Comparison of ENCODE assay signal across 8 mouse cellular contexts in the genomic region with DNA sequence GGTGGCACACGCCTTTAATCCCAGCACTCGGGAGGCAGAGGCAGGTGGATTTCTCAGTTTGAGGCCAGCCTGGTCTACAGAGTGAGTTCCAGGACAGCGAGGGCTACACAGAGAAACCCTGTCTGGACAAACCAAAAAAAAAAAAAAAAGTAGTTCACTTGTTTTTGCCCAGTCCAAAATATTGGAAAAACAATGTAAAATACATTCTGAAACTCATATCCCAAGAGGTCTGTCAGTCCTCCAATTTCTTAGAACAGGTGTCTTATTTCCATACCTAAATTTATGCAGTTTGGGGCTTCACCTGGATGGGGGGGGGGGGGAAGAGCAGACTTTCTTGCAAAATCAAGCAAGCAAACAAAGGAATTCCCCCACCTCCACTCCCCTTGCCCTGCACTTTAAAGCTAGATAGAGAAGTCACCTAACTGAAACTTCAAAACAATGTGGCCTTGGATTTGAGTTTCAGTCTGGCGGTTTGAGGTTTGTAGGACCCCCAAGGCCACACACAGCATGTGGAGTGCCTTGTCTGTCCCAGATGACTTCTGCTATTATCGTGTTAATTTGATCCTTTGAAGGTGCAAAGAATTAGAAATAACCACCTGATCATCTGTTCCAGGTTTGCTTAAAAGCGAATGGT. TPM values are rescaled to one million over a fixed set of nuclear protein-coding genes. Genes with fewer than 3 reads are reported as not detected.
A peak's percentile ranks its signal among the peaks of the same experiment; 100 is the strongest.
DNase-seq lines count a peak whose midpoint lies in the region; ATAC-seq and TF ChIP-seq lines count a peak whose summit lies in the region.

No protein-coding gene starts in this region.

- no peak for TF ChIP-seq CTCF in hindbrain, postnatal 0 days (IDR thresholded peaks at IDR 0.05; ENCODE audit: low read depth)

- 51% methylated on average over 6 of the region's 6 CpGs for whole genome bisulfite sequencing in kidney, embryonic 14.5 days
- 52% methylated on average over 6 of the region's 6 CpGs for WGBS in hindbrain, postnatal 0 days

- DNase-seq in kidney, postnatal 14 days = no peak
- DNase-seq in adrenal gland, postnatal 14 days = peak; percentile 32
- no peak for DNase-seq in hindbrain, postnatal 0 days (ENCODE audit: low spot score)
- DNase-seq in frontal cortex, postnatal 25 days (ENCODE audit: low spot score in 2 of 2) = no peak
- DNase-seq in Muller cell, postnatal 12 days (ENCODE audit: inconsistent ontology term) = no peak
- no peak for DNase-seq in thymus, postnatal 4 days

- ATAC-seq in kidney, embryonic 14.5 days (ENCODE audit: low FRiP score, low TSS enrichment) = peak; percentile 19; the same call in 1 of the 2 replicates
- no peak for ATAC-seq in hindbrain, postnatal 0 days

- H3K27ac ChIP-seq in kidney, embryonic 14.5 days (ENCODE audit: low read depth, low read length) = no peak overlapping the region
- H3K27ac ChIP-seq in hindbrain, postnatal 0 days = no peak overlapping the region

- no peaks in the 10 kb centered on the region; the same call in 1 of the 2 replicates for H3K4me1 ChIP-seq in kidney, embryonic 14.5 days (ENCODE audit: control insufficient read depth, insufficient read depth, low read length)
- peaks cover 8% of the 10 kb centered on the region for H3K4me1 ChIP-seq in hindbrain, postnatal 0 days (ENCODE audit: insufficient read depth, low read length)

- no peaks in the 10 kb centered on the region for H3K79me2 ChIP-seq in myocyte (ENCODE audit: control insufficient read depth, insufficient read depth)

- TF ChIP-seq POLR2A in myocyte (IDR thresholded peaks at IDR 0.05; ENCODE audit: insufficient read length, low read depth) = no peak

- H3K4me3 ChIP-seq in kidney, embryonic 14.5 days (ENCODE audit: low read length) = peak overlapping the region; percentile 23; the same call in 1 of the 2 replicates
- H3K4me3 ChIP-seq in hindbrain, postnatal 0 days (ENCODE audit: low read length) = no peak overlapping the region
- H3K4me3 ChIP-seq in myocyte = no peak overlapping the region

- H3ac ChIP-seq in myocyte (ENCODE audit: control insufficient read depth, insufficient read length) = no peak overlapping the region

- no peaks in the 10 kb centered on the region for H3K27me3 ChIP-seq in kidney, embryonic 14.5 days (ENCODE audit: control insufficient read depth, insufficient read depth, low read length)
- H3K27me3 ChIP-seq in hindbrain, postnatal 0 days (ENCODE audit: insufficient read depth, low read length) = no peaks in the 10 kb centered on the region
- no peaks in the 10 kb centered on the region for H3K27me3 ChIP-seq in myocyte (ENCODE audit: control insufficient read depth, insufficient read depth, insufficient read length)

- no peaks in the 10 kb centered on the region for H3K9me3 ChIP-seq in kidney, embryonic 14.5 days (ENCODE audit: control insufficient read depth, low read length)
- H3K9me3 ChIP-seq in hindbrain, postnatal 0 days (ENCODE audit: low read length) = no peaks in the 10 kb centered on the region

- no peaks in the 10 kb centered on the region for H3K36me3 ChIP-seq in kidney, embryonic 14.5 days (ENCODE audit: control insufficient read depth, insufficient read depth, low read length)
- no peaks in the 10 kb centered on the region for H3K36me3 ChIP-seq in hindbrain, postnatal 0 days (ENCODE audit: insufficient read depth, low read length)
- H3K36me3 ChIP-seq in myocyte (ENCODE audit: control insufficient read depth, insufficient read depth) = no peaks in the 10 kb centered on the region

- H3K9ac ChIP-seq in kidney, embryonic 14.5 days (ENCODE audit: low read depth, low read length) = peak overlapping the region; percentile 37; the same call in 1 of the 2 replicates
- no peak overlapping the region for H3K9ac ChIP-seq in hindbrain, postnatal 0 days (replicated peaks; ENCODE audit: low read length)

- H3K4me2 ChIP-seq in kidney, embryonic 14.5 days (replicated peaks; ENCODE audit: low read depth, low read length) = peak overlapping the region; percentile 45
- peak overlapping the region; percentile 43 for H3K4me2 ChIP-seq in hindbrain, postnatal 0 days (ENCODE audit: low read depth, low read length)
- peak overlapping the region; percentile 86 for H3K4me2 ChIP-seq in myocyte (ENCODE audit: low read depth)

TF ChIP-seq in myocyte, 11 proteins besides CTCF, POLR2A, EP300 and RAD21:
- TF ChIP-seq SRF (IDR thresholded peaks at IDR 0.05; ENCODE audit: control insufficient read depth, insufficient read length, low read depth) (no peak), REST (IDR thresholded peaks at IDR 0.05; ENCODE audit: insufficient read depth, insufficient read length) (no peak), TCF12 (IDR thresholded peaks at IDR 0.05; ENCODE audit: insufficient read depth, poor library complexity, severe bottlenecking) (no peak), MAX (IDR thresholded peaks at IDR 0.05; ENCODE audit: low read depth) (no peak), E2F4 (IDR thresholded peaks at IDR 0.05; ENCODE audit: insufficient read depth) (no peak), CEBPB (IDR thresholded peaks at IDR 0.05; ENCODE audit: insufficient read depth, poor library complexity, severe bottlenecking) (no peak), TCF3 (IDR thresholded peaks at IDR 0.05; ENCODE audit: insufficient read length, low read depth) (no peak), POLR2AphosphoS2 (IDR thresholded peaks at IDR 0.05; ENCODE audit: insufficient read length, low read depth) (no peak), MYOD1 (IDR thresholded peaks at IDR 0.05; ENCODE audit: control insufficient read depth in 1 of 3, insufficient read length in 2 of 3, low read depth in 2 of 3) (no peak), USF1 (IDR thresholded peaks at IDR 0.05; ENCODE audit: low read depth) (no peak), MYOG (IDR thresholded peaks at IDR 0.05; ENCODE audit: control insufficient read depth in 1 of 3, insufficient read depth in 1 of 3, insufficient read length in 2 of 3, low read depth in 2 of 3) (no peak)

RNA-seq across cellular contexts. Expression of a gene that starts 25.7 kb away (rescaled TPM):
- polyA plus RNA-seq in kidney, embryonic 14.5 days (2014; fragmentation: Nextera tagmentation; extraction: Ambion mirVana) = 79.4 and 97.9 TPM in 2 replicates
- total RNA-seq in adrenal gland, postnatal 14 days (2021) = 45.6 and 48.7 TPM in 2 replicates
- total RNA-seq in hindbrain, postnatal 0 days (2014; rRNA removed) = 25.9 and 27.9 TPM in 2 replicates
- polyA plus RNA-seq in hindbrain, postnatal 0 days (2015; fragmentation: Nextera tagmentation; extraction: Ambion mirVana) = 70.0 and 72.5 TPM in 2 replicates
- polyA plus RNA-seq in myocyte (2012; fragmentation: generic; extraction: Trizol) = 15.8 TPM
